Mouse (Mus musculus) right cerebral cortex, postnatal 36 days (tissue): Measurements from ENCODE around the gene Ifih1.

Experiments used
- DNase-seq, 2 experiments: peaks; one replicate each; pipeline ENCODE4 v3.0.0; 2022; ENCODE audit warnings: low spot score in 2 of 2, mixed read lengths in 1 of 2

The Ifih1 gene

GRCm38 (mm10) chr2:62549659-62550058 lies 96.4 kb downstream of the Ifih1 start:
- no peak for DNase-seq

- DNase-seq = no peak
Observed at GRCm38 (mm10) chr2:62549131-62549530, 96.9 kb downstream of the Ifih1 start.

- no peak for DNase-seq
Observed at GRCm38 (mm10) chr2:62548104-62548503, 98.0 kb downstream of the Ifih1 start.
